Mouse (Mus musculus) ovary, postnatal 10 days (tissue): Measurements from ENCODE around the gene Pakap.

Experiments
- DNase-seq: peaks from one replicate; pipeline ENCODE4 v3.0.0; 2022; ENCODE audit warnings: low spot score

Gene Pakap

GRCm38 (mm10) chr4:57770185-57770823, 202.3 kb downstream of the Pakap start:
- DNase-seq = no peak

DNA sequence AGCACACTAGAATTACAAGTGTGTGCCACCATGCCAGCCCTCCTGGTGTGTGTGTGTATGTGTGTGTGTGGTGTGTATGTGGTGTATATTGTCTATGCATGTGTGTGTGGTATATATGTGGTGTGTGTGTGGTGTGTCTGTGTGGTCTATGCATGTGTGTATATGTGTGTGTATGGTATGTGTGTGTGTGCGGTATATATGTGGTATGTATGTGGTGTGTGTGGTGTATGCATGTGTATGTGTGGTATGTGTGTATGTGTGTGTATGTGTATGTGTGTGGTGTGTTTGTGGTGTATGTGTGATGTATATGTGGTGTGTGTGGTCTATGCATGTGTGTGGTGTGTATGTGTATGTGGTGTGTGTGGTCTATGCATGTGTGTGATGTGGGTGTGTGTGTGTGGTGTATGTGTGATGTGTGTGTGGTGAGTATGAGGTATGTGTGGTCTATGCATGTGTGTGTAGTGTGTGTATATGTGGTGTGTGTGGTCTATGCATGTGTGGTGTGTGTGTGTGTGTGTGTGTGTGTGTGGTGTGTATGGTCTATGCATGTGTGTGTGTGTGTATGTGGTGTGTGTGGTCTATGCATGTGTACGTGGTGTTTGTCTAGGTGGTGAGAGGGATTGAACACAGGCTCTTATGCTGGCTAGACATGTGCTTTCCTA, 203.7 kb downstream of the Pakap start:
- DNase-seq = no peak

GRCm38 (mm10) chr4:57772851-57773510, 205.0 kb downstream of the Pakap start:
- DNase-seq = no peak

DNA sequence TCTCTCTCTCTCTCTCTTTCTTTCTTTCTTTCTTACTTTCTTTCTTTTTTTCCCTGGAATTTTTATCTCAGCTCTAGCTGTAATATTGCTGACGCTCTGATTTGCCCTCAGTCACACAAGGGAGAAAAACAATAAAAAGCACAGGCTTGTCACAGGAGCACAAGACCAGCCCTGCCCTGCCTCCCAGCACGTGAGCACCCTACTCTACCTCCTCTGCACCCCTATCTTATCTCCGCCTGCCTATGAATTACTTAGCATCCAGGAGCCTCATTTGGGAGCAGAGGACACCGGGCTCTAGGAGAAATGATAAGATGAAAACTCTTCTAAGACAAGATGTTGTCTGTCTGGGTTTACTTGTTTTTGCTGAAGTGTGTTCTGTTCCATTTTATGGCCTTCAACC, 206.5 kb downstream of the Pakap start:
- DNase-seq = no peak

GRCm38 (mm10) chr4:57775582-57775981, 207.6 kb downstream of the Pakap start:
- DNase-seq = no peak

DNA sequence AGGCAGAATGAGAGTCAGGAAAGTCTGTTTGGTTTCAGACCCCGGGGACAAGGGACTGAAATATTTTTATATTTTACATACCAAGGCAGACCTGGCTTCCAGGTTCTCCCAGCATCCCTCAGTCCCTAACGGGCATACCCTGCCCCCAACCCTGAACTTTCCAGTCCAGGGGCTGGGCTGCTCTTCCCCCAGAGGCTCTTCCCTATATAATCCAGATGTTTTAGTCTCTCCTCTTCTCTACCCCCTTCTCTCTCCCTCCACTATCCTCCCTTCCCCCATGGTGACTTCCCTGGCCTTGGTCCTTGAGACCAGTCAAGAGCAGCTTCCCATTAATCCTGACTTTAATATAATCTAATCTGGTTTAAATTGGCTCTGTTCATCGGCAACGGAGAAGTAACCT, 212.4 kb downstream of the Pakap start:
- no peak for DNase-seq

DNA sequence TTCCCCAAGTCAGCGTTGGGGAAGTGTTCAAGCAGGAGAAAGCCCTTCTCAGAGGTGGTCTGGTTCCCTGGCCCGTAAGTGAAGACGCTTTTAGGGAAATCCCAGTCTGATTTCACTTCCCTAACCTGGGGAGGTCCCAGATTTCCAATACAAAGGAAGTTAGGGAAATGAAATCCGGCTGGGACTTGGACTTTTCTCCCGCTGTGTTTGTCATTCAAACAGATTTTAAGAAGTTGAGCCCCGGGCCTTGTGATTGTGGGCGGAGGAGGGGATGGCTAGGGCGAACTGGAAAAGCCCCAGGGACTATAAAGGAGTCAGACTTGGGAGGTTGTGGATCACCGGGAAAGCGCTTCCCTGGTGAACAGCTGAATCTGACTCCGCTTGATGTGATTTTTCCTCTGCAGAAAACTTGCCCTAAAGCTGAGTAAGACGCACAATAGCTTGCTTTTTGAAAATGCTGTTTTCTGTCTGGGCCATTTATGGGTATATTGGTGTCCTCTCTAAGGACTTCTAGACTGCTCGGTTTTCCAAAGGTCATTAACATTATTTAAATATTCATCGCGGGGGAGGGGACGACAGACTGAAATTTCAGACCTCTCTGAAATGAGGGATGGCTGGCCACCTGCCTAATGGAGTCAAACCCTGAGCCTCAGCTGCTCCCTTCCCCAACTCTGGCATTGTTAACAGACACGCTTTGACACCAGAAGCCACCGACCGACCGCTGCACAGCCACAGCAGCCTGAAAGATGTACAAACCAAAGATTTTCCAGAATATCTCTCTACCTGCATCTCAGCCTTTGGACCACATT, 213.1 kb downstream of the Pakap start:
- DNase-seq = no peak

DNA sequence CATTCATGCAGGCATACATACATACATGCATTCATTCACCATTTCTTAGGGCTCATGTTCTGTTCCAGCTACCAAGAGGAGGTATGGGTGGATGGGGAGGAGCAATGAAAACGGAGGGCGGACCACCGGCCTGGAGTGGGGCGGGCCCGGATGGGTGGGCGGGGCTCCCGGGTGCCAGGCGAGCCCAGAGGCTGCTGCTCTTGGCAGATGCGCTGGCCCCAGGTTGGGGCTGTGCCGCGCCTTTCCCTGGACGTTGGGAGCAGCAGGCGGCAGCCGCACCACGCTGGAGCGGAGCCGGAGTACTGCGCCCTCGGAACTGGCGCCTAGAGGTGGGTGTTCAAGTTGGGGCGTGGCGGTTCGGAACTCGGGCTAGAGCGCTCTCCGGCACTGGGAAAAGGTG, 214.0 kb downstream of the Pakap start:
- no peak for DNase-seq

GRCm38 (mm10) chr4:57782549-57783390, 214.8 kb downstream of the Pakap start:
- DNase-seq = no peak

GRCm38 (mm10) chr4:57783391-57783770, 215.4 kb downstream of the Pakap start:
- no peak for DNase-seq

DNA sequence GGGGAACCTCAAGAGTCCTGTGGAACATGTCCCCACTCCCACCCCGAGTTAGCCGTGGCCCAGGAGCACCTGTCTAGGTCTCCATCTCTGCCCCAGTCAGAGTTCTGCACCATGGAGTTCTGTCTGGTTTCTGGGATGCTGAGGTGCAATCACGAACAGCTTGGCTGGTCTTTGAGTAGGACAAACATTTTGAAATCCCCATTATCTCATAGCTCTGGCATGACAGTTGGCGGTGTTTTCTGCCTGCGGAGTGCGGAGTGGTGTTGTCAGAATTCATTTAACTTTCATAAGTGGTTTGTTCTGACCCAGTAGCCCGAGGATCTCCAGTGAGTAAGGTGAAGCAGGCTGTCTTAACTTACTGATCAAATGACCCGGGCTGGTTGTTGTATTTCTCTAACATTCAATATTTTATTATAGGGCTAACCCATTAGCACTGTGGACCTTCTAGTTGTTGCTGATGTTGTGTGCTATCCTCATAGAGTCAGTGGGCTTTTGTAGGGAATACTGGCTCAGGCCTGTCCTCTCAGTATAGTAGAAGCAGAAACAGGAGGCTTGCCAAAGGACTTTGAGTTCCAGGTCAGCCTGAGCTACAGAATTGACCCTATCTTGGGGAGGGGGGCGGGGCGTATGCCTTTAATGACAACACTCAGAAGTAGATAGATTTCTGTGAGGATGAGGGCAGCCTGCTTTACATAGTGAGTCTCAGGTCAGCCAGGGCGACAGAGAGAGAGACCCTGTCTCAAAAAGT, 216.0 kb downstream of the Pakap start:
- no peak for DNase-seq

- no peak for DNase-seq
Observed at GRCm38 (mm10) chr4:57788709-57789108, 220.7 kb downstream of the Pakap start.

GRCm38 (mm10) chr4:57789118-57789517, 221.1 kb downstream of the Pakap start:
- no peak for DNase-seq

GRCm38 (mm10) chr4:57793989-57794388, 226.0 kb downstream of the Pakap start:
- DNase-seq = no peak

DNA sequence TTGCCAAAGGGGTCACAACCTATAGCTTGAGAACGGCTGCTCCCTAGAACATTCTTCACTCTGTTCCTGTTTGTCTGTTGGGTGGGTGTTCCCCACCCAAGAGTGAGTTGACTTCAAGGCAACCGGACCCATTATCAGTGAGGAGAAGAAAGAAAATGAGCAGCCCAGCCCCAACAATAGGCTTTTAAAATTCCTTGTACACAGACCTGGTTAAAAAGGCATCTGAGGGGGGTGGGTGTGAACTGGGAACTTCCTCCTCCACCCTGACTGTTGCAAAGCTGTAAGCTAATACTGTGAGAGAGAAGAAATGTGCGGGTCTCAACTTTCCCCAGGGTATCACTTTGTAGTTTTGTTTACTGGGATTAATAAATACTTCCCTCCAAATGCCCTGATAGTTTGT, 226.6 kb downstream of the Pakap start:
- no peak for DNase-seq

GRCm38 (mm10) chr4:57797548-57798285, 229.7 kb downstream of the Pakap start:
- no peak for DNase-seq

- DNase-seq = no peak
Observed at GRCm38 (mm10) chr4:57798286-57799018, 230.5 kb downstream of the Pakap start.

DNA sequence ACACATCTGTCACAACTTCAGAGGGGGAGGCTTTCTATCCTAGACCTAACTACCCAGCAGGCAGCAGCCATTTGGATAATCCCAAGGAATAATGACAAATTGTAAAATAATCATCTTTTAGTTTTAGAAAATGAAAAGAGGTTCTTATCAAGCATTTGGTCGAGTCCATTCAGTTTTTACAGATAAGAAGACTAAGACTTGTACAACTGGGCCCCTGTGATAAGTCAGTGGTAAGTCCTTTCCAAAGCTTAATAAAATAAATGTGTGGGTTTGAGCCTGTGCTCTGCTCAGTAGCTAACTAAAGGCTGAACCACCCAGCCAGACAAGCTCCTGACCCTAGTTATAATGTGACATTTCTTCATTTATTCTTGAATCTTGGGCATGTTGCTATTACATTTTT, 231.3 kb downstream of the Pakap start:
- DNase-seq = no peak

GRCm38 (mm10) chr4:57801239-57801638, 233.3 kb downstream of the Pakap start:
- no peak for DNase-seq

DNA sequence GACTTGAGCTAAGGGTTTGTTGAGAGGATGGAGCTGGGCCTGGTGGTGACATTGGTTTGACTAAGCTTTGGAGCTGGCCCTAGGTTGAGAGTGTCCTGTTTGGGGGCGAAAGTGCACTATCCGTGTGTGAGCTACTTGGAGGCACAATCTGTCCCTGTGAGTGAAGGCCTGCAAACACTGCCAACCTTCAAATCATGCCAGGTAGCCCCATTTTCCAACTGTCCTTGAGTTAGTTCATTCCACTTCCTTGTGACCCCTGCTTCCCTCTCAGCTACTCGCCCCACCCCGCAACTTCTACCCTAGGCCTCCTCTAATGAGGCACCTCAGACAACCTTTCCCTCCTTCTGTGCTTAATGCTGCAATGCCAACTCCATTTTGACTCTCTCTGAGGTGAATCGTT, 234.0 kb downstream of the Pakap start:
- DNase-seq = no peak
